Mouse (Mus musculus) macrophage (primary cell): Measurements from ENCODE around the gene Hist2h3c1. TPM values are rescaled to one million over a fixed set of nuclear protein-coding genes. Genes with fewer than 3 reads are reported as not detected.
"Not testable (repeated sequence)": the region's sequence is repeated elsewhere in the genome, so short reads cannot be mapped to it uniquely, and the experiment has no call there.

Source experiments
- H3K27ac ChIP-seq: fragments of 350-480 bp; formaldehyde crosslinking; 2 replicates; pipeline ENCODE4 v1.9.0; 2021
- H3K36me3 ChIP-seq: fragments of 350-480 bp; formaldehyde crosslinking; 2 replicates; pipeline ENCODE4 v1.9.0; 2021; ENCODE audit errors: inconsistent target
- H3K4me3 ChIP-seq: fragments of 350-480 bp; formaldehyde crosslinking; 2 replicates; pipeline ENCODE4 v1.9.0; 2021; ENCODE audit errors: inconsistent target
- H3K79me2 ChIP-seq: fragments of 350-480 bp; formaldehyde crosslinking; 2 replicates; pipeline ENCODE4 v1.9.0; 2021; ENCODE audit errors: inconsistent target
- WGBS: methylation state at CpG from one replicate; pipeline ENCODE4 v1.1.7; 2026; ENCODE audit warnings: inconsistent platforms; ENCODE audit not compliant: missing documents; 5-methylcytosine and 5-hydroxymethylcytosine counted together
- polyA plus RNA-seq: library from polyadenylated mRNA; stranded (reverse); fragments of 250-400 nt; gene quantifications from 3 replicates; pipeline ENCODE4 v1.2.4, GENCODE M21; 2018; ENCODE audit warnings: inconsistent platforms

The Hist2h3c1 gene
- polyA plus RNA-seq, 1 experiment from 2014 or later: 8.5 TPM

GRCm38 (mm10) chr3:96239949-96240798 lies 6.3 kb upstream of the Hist2h3c1 start, which contains the start of gene Hist2h2aa2:
Hist2h2aa2 (minus strand) TSS chr3:96240276.
- not testable (repeated sequence) for H3K79me2 ChIP-seq, H3K36me3 ChIP-seq
- Histone ChIP-seq H3K4me3 (peak within 1 kb of the TSS; percentile 24; the same call in 1 of the 2 replicates), H3K27ac (peak within 1 kb of the TSS; percentile 76)
- 7% methylated on average over 14 of the region's 85 CpGs for WGBS

- 89% methylated on average over 9 of the region's 9 CpGs for WGBS
- Histone ChIP-seq H3K4me3 (no peak overlapping the region), H3K27ac (peak overlapping the region; percentile 76), H3K36me3 (no peaks in the 10 kb centered on the region), H3K79me2 (no peaks in the 10 kb centered on the region; the same call in 1 of the 2 replicates)
These were observed 5.7 kb upstream of the Hist2h3c1 start for GRCm38 (mm10) chr3:96240799-96241197.

- peak overlapping the region; percentile 54; the same call in 1 of the 2 replicates for H3K4me3 ChIP-seq
- peaks cover 19% of the 10 kb centered on the region; the same call in 1 of the 2 replicates for H3K79me2 ChIP-seq
- H3K36me3 ChIP-seq: no peaks in the 10 kb centered on the region
- H3K27ac ChIP-seq: peak overlapping the region; percentile 99
- 82% methylated on average over 4 of the region's 7 CpGs for WGBS
These were observed 2.4 kb upstream of the Hist2h3c1 start for GRCm38 (mm10) chr3:96243921-96244572.

GRCm38 (mm10) chr3:96245003-96245886 lies 1.2 kb upstream of the Hist2h3c1 start, which contains the start of gene Hist2h2aa1:
Hist2h2aa1 (plus strand) TSS chr3:96245497.
- 0% methylated on average over 8 of the region's 88 CpGs for WGBS
- H3K79me2 ChIP-seq: peaks cover 21% of the 10 kb centered on the region; the same call in 1 of the 2 replicates
- not testable (repeated sequence) for H3K36me3 ChIP-seq
- H3K4me3 ChIP-seq: peak within 1 kb of the TSS; percentile 54
- H3K27ac ChIP-seq: peak within 1 kb of the TSS; percentile 99

GRCm38 (mm10) chr3:96246018-96246417 lies 467 bp upstream of the Hist2h3c1 start:
- peak overlapping the region; percentile 23; the same call in 1 of the 2 replicates for H3K4me3 ChIP-seq
- not testable (repeated sequence) for H3K36me3 ChIP-seq
- WGBS: no CpG with 5 or more reads among the region's 21 CpGs
- H3K27ac ChIP-seq: peak overlapping the region; percentile 58
- H3K79me2 ChIP-seq: peaks cover 21% of the 10 kb centered on the region; the same call in 1 of the 2 replicates

GRCm38 (mm10) chr3:96247356-96248140 lies 1.1 kb downstream of the Hist2h3c1 start:
- Histone ChIP-seq H3K79me2 (peaks cover 21% of the 10 kb centered on the region; the same call in 1 of the 2 replicates), H3K4me3 (peak overlapping the region; percentile 50), H3K27ac (peak overlapping the region; percentile 62), H3K36me3 (no peaks in the 10 kb centered on the region)
- WGBS: 28% methylated on average over 11 of the region's 11 CpGs

GRCm38 (mm10) chr3:96248141-96249033 lies 1.9 kb downstream of the Hist2h3c1 start:
- peak overlapping the region; percentile 62 for H3K27ac ChIP-seq
- H3K4me3 ChIP-seq: peak overlapping the region; percentile 50

GRCm38 (mm10) chr3:96249034-96249345 lies 2.5 kb downstream of the Hist2h3c1 start:
- H3K27ac ChIP-seq: 0 out of 2 replicates have a peak overlapping the region, but pooled peaks have one; percentile 62
- 100% methylated on average over 3 of the region's 4 CpGs for WGBS
- peak overlapping the region; percentile 50; the same call in 1 of the 2 replicates for H3K4me3 ChIP-seq
- H3K79me2 ChIP-seq: peaks cover 21% of the 10 kb centered on the region; the same call in 1 of the 2 replicates
- H3K36me3 ChIP-seq: no peaks in the 10 kb centered on the region

More at GRCm38 (mm10) chr3:96248141-96249033, 1.9 kb downstream of the Hist2h3c1 start:
- Histone ChIP-seq H3K36me3 (no peaks in the 10 kb centered on the region), H3K79me2 (peaks cover 21% of the 10 kb centered on the region; the same call in 1 of the 2 replicates)
- WGBS: 73% methylated on average over 6 of the region's 6 CpGs

GRCm38 (mm10) chr3:96250890-96251289 lies 4.4 kb downstream of the Hist2h3c1 start:
- H3K79me2 ChIP-seq: peaks cover 21% of the 10 kb centered on the region; the same call in 1 of the 2 replicates
- no peaks in the 10 kb centered on the region for H3K36me3 ChIP-seq
- 92% methylated on average over 3 of the region's 3 CpGs for WGBS
- H3K4me3 ChIP-seq: no peak overlapping the region
- H3K27ac ChIP-seq: peak overlapping the region; percentile 89

- Histone ChIP-seq H3K79me2 (peaks cover 21% of the 10 kb centered on the region; the same call in 1 of the 2 replicates), H3K36me3 (no peaks in the 10 kb centered on the region), H3K4me3 (peak overlapping the region; percentile 2; the same call in 1 of the 2 replicates), H3K27ac (peak overlapping the region; percentile 89)
- WGBS: 22% methylated on average over 3 of the region's 3 CpGs
These were observed 5.3 kb downstream of the Hist2h3c1 start for GRCm38 (mm10) chr3:96251787-96252186.

GRCm38 (mm10) chr3:96254683-96255355 lies 8.3 kb downstream of the Hist2h3c1 start:
- Histone ChIP-seq H3K79me2 (no peaks in the 10 kb centered on the region), H3K27ac (no peak overlapping the region), H3K36me3 (no peaks in the 10 kb centered on the region), H3K4me3 (no peak overlapping the region)
- WGBS: 94% methylated on average over 8 of the region's 10 CpGs

GRCm38 (mm10) chr3:96255926-96256593 lies 9.6 kb downstream of the Hist2h3c1 start:
- H3K27ac ChIP-seq: peak overlapping the region; percentile 36
- no peak overlapping the region for H3K4me3 ChIP-seq
- H3K79me2 ChIP-seq: no peaks in the 10 kb centered on the region
- no peaks in the 10 kb centered on the region for H3K36me3 ChIP-seq
- WGBS: 37% methylated on average over 5 of the region's 5 CpGs
